Mouse (Mus musculus) E14TG2a.4 (cell line): ENCODE measurements at regions not wholly inside any gene's neighbourhood (a gene's known extent, or its start where the extent isn't known, plus 50 kb on each side); places are given as distances from the start of the nearest gene placed in this dataset.

Source experiments
- CTCF ChIP-seq: conservative IDR thresholded peaks from 2 replicates; pipeline ENCODE4 v1.5.1; 2014; ENCODE audit warnings: low read length
- NANOG ChIP-seq: IDR thresholded peaks from 2 replicates; pipeline ENCODE4 v1.6.1; 2014; ENCODE audit warnings: borderline replicate concordance, low read length, mixed read lengths
- POU5F1 ChIP-seq: IDR thresholded peaks from 2 replicates; pipeline ENCODE4 v1.6.1; 2014; ENCODE audit warnings: low read length, borderline replicate concordance

DNA sequence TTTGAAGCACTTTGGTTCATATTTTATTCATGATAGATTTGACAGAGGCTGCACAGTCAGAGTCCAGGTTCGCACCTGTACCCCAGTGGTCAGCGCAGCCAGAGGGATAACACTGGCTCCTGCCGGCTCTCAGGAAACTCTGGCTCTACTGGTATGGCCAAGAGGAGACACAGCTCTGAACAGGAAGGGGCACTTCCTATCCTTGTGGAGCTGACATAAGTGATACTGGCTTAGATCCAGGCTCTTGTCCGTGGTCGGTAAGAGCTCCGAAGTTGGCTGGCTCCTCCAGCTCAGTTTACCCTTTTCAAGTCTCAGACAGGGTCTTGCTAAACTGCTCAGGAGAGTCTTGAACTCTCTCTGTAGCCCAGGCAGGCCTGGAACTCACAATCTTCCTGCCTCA is 113.6 kb upstream of the Med13l start:
- TF ChIP-seq CTCF: no peak
- TF ChIP-seq POU5F1: no peak
- TF ChIP-seq NANOG: no peak
